Mouse (Mus musculus): ENCODE results near the gene Spem2.

DNA sequence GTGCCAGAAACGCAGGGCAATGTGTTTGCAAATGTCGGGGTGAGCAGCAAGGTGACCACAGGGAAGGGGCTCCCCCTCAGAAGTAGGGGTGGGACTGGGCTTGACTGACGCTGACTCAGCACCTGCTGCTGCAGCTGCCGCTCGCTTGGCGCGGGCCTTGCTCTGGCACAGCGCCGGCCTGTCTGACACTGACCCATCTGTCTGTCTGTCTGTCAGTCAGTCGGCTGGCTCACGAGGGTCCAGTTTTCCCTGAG, 18.2 kb downstream of the Spem2 start:
- TF ChIP-seq CTCF (IDR thresholded peaks at IDR 0.05) (no peak), POLR2A (IDR thresholded peaks at IDR 0.05; ENCODE audit: insufficient read depth, low read depth, low read length) (no peak), EP300 (IDR thresholded peaks at IDR 0.05; ENCODE audit: insufficient read depth, low read depth, low read length) (no peak)
